Mouse (Mus musculus) neutrophil, adult 5-6 weeks (primary cell): ENCODE measurements around the gene Cnot10. TPM values are rescaled to one million over a fixed set of nuclear protein-coding genes. Genes with fewer than 3 reads are reported as not detected.

Experiments used
- ATAC-seq: fragments of 151-379, 151-347 bp; 2 replicates; pipeline ENCODE4 v1.8.0; 2017; ENCODE audit warnings: mild to moderate bottlenecking, moderate TSS enrichment; ENCODE audit not compliant: insufficient number of reproducible peaks, poor library complexity, low FRiP score, severe bottlenecking; ENCODE audit errors: extremely low read depth
- total RNA-seq: library from RNA; stranded (forward); fragments of 200-1000 nt; gene quantifications from 2 replicates; pipeline ENCODE4 v1.2.3, GENCODE M21; 2017

Gene Cnot10
- total RNA-seq, 1 experiment from 2014 or later: 43.1 TPM

DNA sequence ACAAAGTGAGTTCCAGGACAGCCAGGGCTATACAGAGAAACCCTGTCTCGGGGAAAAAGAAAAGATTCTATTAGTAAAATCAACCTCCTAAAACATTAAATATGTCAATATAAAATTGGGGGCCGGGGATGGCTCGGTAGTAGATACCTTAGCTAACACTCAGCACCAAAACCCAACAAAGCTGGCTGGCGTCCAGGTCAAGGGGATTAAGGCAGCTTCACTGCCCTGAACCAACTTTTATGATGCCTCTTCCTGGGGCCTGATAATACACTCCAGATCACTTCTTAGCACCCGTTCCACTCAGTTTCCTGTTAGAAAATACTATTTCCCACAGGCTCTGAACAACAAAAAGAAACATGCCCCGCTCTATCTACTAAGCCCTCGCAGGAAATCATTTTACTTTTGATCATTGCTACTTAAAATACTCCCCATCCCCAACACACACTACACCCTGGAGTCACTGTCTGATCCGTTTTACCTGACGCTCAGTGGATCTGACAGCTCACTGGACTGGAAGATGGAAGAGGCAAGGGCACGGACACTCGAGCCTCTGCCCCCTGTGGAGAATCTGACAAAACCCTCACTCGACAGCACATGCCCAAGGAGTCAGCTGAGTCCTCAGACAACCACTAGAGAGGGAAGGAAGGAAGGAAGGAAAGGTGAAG lies 36.0 kb downstream of the Cnot10 start:
- ATAC-seq: no peak

DNA sequence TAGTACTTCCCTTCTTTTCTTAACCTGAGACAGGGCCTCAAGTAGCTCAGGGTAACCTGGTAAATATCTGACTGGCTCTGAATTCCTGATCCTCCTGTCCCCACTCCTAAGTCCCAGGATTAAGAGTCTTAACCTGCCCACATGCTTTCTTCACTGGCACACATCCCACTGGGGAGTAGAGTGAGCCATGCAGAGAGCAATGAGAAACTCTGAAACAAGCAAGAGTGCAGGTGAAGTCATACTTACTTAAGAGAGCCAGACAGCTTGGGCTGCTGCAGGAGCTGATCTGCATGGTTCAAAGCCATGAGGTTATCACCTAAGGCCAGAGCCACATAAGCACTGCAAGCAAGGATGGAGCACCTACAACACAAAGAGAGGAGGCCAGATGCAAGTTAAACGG lies 38.9 kb downstream of the Cnot10 start:
- no peak for ATAC-seq

DNA sequence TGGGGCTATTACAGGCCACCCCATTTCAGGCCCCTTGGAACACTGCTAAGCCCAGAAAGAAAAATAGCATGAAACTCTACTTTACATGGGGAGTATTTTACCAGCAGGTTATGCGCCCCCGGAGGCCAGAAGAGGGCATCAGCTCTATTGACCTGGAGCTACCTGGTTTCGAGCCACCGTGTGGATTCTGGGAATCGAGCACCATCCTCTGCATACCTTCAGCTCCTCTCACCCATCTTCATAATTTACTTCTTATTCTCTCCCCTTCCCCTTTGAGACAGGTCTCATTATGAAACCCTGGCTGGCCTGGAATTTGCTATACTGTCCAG lies 55.0 kb downstream of the Cnot10 start:
- no peak for ATAC-seq

DNA sequence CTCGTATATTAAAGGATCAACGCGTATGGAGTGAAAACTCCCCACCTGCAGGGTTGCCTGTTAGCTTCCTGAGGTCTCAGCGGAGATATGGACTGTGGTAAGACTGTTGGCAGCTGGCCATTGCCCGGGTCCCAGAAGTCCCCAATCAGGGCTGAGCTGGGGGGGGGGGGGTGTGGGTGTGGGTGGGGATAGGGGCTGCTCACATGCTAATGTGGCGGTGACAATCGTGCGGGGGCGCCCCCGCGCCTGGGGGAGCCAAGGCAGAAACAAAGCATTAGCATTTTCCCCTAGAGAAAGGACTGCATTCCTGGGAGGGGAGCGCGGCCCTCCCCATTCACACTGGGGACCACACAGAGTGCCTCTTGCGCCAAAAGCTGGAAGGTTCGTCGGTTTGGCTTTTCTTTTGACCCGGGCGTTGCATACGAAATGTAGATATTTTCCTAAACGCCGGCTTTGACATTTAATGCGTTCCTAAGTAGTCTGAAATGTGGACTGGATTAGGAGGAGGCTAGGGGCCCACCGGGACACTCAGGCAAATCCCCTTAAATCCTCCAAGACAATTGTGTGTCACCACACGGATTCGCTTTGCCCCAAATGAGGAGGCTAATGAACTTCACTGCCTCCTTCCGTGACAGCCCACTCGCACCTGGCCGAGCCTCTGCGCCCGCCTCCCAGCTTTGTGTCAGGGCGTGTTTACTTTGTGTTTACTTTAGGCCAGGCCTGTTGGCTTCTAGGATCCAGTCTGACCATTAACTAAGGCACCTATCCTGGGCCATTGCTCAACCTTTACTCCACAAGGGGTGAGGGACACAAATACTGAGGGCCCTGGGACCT lies 55.6 kb downstream of the Cnot10 start:
- ATAC-seq: no peak

DNA sequence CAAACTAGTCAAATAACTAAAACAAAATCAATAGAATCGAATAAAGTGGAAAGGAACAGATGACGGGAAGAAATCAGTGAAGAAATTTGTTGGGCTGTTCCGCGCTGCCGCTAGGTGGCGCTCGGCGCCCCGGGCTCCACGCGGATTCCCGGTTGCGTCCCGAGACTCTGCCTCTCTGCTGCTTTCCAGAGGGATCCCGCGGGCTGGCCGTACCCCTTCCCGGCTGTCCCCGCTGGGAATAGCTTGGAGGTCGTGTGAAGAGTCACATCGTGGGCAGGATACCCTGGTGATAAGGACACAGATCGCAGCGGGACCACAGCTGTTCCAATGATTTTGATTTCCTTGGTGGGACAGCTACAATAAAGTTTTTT lies 56.2 kb downstream of the Cnot10 start:
- no peak for ATAC-seq

DNA sequence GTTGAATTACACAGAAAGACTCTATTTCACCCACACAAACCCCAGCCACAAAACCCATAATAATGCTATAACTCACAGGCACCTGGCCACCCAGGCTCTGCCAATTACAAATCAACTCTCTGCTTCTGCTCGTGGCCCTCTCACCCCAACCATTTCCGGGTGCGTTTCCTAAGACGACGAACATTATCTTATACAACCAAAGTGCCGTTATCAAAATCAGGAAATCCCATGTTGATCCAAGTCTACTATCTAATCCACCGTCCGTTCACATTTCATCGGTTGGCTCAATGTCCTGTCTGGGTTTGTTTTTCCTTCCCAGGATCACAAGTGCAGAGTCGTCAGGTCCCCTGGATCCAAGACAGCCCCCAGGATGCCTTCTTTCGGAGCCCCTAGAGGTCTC lies 61.3 kb downstream of the Cnot10 start:
- ATAC-seq: no peak

DNA sequence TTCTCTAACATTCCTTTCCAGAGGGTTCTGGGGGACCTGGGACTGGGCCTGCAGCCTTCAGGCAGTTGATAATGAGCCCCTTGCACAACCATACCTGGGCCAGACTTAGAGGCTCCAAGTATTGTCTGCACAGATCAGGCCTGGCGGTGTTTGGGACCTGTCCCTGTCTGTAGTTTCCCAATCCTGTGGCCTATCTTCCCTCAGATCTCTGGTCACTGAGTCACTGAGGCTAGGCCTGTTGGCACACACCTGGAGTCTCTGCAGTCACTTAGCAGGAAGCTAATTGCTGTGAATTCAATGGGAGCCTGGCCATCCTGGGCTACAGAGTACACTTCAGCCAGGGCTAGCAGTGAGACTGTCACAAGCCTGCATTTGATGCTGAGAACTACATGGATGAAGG lies 64.0 kb downstream of the Cnot10 start:
- ATAC-seq: no peak

DNA sequence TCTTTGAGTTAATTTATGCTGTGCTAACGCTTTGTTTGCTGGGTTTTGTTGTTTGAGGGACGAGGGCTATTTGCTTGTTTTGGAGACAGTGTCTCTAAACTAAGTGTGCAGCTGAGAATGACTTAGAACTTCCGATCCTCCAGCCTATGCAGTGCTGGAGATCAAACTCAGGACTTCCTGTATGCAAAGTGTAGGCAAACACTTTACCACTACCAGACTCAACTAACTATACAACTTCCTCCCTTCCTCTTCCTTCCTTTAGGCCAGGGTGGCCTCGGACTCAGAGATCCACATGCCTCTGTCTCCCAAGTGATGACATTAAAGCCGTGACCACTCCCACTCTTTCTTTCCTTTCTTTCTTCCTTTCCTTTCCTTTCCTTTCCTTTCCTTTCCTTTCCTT lies 66.5 kb downstream of the Cnot10 start:
- ATAC-seq: no peak

DNA sequence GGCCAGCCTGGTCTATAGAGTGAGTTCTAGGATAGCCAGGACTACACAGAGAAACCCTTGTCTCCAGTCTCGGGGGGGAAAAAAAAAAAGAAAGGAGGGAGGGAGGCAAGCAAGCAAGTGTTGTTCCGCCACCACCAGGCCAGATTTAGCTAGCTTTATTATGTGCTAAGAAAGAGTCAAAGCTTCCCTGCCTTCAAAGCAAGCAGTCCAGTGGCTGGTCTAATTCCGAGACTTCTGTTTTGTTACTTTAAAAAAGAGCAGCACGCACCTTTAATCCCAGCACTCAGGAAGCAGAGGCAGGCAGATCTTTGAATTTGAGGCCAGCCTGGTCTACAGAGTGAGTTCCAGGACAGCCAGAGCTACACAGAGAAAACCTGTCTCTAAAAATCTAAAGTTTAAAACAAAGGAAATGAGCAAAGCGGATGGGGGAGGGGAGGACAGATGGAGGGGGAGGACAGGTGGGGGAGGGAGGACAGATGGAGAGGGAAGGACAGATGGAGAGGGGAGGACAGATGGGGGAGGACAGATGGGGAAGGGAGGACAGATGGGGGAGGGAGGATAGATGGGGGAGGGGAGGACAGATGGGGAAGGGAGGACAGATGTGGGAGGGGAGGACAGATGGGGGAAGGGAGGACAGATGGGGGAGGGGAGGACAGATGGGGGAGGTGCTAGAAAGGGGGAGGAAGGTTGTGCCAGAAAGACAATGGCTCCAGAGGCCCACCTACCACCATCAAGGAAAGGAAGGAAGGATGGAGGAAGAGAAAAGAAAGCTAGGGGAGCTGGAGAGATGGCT lies 71.1 kb downstream of the Cnot10 start:
- no peak for ATAC-seq

DNA sequence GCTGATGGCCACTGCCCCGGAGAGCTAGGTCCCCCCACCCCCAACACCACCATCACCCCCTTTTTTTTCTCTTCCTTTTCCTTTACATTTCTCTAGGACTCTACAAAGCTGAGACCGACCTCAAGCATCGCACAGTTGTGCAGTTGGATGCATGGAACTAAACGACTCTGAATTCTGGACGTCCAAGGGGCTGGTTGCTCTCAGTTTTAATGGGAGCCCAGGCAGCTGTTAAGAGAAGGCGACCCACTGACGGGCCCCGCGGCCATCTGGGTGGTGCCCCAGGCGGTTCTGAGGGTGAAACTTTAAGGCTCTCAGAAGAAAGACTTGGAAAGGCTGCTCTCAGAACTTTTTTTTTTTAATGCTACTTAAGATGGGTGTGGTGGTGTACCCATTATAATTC lies 75.3 kb downstream of the Cnot10 start:
- no peak for ATAC-seq

DNA sequence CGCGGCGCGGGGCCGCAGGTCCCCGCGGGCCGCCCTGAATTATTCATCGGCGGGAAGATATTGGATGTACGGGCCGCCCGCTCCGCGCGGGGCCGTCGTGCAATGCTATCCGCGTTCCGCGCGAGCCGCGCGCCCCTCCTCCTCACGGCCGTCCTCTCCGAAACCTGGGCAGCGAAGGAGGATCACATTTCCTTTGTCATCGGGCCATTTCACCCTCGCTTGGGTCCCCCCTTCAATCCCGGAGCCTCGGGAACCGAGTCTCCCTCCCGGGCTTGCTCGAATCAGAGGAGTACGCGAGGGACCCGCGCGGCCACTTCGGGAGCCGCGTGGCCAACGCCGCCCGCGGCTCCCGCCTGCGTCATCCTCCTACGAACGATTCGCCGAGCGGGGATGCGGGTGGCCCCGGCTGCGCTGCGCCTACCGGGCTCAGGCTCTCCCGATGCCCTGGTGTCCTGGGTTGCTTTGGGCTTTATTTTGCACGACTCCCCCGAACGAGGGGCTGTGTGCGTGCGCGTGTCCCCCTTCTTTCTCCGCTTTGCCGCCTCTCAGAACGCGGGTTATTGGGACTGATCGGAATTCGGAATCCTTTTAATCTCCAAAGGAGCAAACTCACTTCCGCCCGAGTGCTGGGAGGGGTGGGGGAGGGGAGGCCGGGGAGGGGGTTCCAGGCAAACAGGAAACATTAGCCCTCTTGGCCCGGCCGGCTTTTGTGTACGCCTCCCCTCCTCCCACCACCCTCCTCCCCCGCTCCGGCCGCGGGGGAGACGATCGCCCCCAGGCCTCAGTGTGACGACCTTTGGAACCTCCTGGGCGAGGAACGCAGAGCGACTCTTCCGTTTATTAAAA lies 76.0 kb downstream of the Cnot10 start, which contains the start of gene Trim71:
Trim71 (minus strand) TSS at position 609 of the 846 bp plus-strand sequence.
- ATAC-seq: no peak

DNA sequence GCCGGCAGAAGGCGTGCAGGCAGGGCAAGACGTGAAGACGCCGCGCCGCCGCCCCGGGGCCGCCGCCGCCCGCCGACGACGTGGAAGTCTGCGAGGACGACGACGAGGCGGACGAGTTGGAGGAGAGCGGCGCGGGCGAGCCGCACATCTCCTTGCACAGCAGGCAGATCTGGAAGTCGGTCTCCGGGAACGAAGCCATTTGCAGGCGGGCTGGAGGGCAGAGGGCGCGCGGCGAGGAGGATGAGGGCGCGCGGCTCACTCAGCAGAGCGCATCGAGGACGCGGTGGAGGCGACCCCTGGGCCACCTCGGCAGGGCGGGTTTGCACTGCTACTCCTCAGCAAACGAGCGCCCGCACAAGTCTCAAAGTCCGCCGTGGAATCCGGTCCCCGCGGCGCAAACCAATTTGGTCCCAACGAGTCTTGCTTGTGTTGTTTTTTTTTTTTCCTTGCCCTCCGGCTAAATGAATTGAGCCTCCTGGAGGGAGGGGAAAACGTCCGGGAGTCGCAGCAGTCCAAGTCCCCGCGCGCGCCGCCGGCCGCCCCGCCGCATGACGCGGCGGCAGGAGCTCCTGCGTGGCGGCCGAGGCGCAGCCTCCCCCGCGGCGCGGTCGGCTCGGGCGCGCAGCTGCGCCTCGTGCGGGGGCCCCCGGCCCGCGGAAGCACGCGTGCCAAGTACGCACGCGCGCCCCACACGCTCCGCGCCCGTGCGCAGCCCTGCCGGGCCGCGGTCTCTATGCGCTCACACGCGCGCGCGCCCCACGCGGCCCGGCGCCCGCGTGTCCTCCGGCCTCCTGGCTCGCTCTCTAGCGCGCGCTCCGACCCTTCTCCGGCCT lies 76.8 kb downstream of the Cnot10 start:
- ATAC-seq: no peak

DNA sequence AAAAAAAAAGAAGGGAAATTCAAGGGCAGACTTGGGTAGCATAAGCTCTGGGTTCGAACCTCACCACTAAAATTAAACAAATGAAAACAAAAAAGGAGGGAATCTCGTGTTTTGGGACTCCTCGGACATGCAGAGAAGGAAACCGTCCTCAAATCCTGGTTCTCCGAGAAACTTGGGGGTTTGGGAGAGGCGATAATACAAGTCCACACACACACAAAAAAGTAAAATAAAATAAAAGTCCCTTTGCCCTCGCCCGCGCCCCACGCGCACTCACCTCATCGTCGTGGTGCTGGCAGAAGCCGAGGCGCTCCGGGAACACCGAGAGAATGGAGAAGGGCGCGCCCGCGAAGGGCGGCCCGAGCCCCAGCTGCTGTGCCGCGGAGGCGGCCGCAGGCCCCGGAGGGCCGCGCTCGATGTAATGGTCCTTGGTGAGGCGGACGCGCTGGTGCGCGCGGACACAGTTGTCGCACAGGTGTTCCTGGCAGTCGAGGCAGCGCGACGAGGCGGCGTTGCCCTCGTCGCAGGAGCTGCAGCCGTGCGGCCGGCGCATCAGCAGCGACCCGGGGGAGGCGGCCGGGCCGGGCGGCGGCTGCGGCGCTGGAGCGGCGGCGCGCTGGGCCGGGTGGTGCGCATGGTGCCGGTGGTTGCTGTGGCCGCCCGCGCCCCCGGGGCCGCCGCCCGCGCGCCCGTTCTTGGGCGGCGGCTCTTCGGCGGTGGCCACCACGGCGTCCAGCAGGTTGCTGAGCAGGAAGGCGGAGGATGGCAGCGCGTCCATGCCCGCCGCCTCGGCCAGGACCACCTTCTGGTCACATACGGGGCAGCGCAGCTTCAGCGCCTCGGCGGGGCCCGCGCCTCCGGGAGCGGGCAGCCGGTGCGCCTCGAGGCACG lies 77.7 kb downstream of the Cnot10 start:
- no peak for ATAC-seq

DNA sequence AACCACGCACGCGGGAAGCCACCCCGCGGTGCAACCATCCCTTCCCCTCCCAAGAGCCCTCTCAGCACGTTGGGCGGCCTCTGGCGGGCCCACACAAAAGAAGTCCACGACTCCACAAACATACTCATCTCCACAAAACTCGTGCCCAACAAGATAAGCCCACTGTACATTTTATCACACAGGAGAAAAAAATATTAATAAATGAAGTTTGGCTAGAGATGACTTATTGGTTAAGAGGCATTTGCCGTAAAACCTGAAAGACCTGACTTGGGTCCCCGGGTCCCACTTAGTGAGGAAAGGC lies 78.4 kb downstream of the Cnot10 start:
- no peak for ATAC-seq

DNA sequence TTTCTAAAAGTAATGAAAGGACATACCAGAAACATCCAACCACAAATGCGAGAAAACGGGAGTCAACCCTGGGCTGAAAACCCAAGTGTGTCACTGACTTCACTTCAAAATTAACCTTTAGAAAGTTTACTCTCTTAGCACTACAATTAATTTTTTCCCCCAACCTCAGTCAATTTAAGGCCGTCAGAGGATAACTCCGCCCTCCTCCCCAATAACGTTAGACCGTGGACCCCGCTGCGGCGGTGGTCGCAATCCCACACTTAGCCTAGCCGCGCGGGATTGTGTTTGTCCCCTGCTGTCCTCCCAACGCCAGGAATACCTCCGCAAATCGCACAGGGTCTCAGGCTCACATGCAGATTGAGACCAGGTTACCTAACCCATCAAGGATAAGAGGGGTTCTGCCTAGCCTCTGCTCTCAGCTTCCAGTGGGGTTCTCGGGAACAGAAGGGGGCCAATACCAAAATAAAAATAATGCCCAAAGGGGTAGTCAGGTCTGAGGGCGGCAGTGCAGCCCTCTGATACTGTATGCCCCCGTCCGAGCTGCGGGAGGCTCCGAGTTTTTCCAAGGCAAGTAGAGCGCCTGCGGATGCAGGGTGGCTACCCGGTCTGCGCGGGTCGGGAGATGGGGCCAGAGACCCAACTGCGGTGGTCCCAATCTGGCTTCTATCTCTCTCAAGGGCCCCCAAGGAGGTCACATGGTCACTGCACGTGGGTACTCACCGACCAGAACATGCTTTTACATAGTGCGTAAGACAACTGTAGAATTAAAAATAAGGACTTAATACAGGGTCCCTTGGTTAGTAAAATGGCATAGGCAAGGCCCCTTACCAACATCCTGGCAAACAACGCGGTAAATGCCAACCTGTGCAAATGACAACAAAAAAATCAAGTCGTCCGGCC lies 79.0 kb downstream of the Cnot10 start:
- ATAC-seq: no peak

DNA sequence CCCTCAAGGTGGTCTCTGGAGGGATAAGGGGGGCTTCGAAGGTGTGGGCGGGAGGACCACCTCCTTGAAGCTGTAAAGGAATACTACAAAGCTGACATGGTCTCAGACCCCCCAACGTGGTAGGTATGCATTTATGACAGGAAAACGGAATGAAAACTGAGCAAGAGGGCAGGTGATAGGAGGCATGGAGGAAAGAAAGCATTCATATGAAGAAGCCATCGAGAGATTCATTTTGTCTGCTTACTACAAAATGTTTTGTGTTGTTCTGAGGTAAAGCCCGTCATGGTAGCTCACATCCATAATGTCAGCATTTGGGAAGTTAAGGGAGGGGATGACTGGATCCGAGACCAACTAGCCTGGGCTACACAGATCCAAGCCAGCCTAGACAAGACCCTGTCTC lies 79.8 kb downstream of the Cnot10 start:
- ATAC-seq: no peak

DNA sequence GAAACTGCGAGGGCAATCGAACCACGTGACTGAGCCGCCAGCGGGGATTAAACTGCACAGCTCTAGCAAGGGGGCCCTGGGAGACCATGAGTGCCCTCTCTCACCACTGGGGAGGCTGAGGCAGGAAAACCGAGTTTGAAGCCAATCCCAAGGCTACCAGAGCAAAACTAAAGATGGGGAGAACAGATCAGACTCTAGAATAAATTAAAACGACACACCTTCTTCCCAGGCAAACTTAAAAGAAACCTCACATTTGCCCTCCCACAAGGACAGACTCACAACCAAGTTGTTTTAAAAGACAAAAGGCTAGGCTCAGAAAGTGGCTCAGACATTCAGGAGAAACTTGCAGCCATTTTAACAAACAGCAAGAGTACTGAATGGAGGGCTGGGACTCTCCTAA lies 82.9 kb downstream of the Cnot10 start:
- ATAC-seq: no peak
